24 mouse cellular contexts compared by ENCODE assay signal in the genomic region with DNA sequence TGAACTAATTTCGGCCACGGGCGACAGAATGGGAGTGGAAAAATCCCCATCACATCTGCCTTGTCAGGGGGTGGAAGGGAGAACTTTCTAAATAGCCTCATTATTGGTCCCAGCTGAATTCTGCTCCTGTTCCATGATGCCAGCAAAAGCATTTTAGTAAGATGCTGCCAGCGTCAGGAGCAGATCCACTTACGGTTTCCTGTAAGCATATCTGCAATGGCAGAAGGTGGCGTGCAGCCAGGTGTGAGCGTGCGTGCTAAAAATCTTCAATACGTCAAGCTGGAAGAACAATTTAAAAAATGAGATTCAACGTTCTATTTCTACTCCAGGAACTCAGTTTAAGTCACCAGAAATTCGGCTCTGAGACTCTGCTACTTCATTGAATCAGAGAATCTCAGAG. TPM values are rescaled to one million over a fixed set of nuclear protein-coding genes. Genes with fewer than 3 reads are reported as not detected.
A peak's percentile ranks its signal among the peaks of the same experiment; 100 is the strongest.
DNase-seq lines count a peak whose midpoint lies in the region; TF ChIP-seq lines count a peak whose summit lies in the region.
"Had no signal": no experiment of that assay in that cellular context is flagged by ENCODE, and none has a peak within 500 bp of the region (broad histone marks: within the 10 kb centered on the region; RNA-seq: fewer than 3 reads in every experiment).

No protein-coding gene starts in this region.

- H3K27ac ChIP-seq in left cerebral cortex, adult 2 months: peak overlapping the region; percentile 58
- H3K27ac ChIP-seq: embryonic facial prominence, embryonic 15.5 days; heart, embryonic 13.5 days; hindbrain, embryonic 14.5 days; limb, embryonic 13.5 days; liver, embryonic 12.5 days; midbrain, embryonic 10.5 days; neural tube, embryonic 15.5 days had no signal

- intact Hi-C loops in left cerebral cortex, adult 2 months (cut with DNase I): no loop called here
- intact Hi-C loops in left cerebral cortex, postnatal 4 days (cut with DNase I): no loop called here
- intact Hi-C loops in left cerebral cortex, postnatal 36 days (cut with DNase I): no loop called here

- DNase-seq in heart, adult 11 months: peak; percentile 24
- DNase-seq in heart, adult 18-20 months: no peak
- peak in 1 of 2 experiments; percentile 24 for DNase-seq in left cerebral cortex, adult 2 months (ENCODE audit: extremely low spot score in 1 of 2, low spot score in 2 of 2)
- DNase-seq in left cerebral cortex, postnatal 4 days: no peak
- peak; percentile 31 to 35 for DNase-seq in left cerebral cortex, postnatal 36 days (ENCODE audit: low spot score in 2 of 2)
- peak; percentile 21 to 36 for DNase-seq in right cerebral cortex, postnatal 36 days (ENCODE audit: low spot score in 2 of 2)
- no peak for DNase-seq in kidney, postnatal 36 days
- DNase-seq: adrenal gland, adult 8-10 months; cerebellum, adult 8-10 months; cerebellum, postnatal 36 days; embryo, embryonic 11 days; gastrocnemius, postnatal 10 days; kidney, adult 2 months; kidney, postnatal 10 days; lung, adult 18-20 months; lung, postnatal 10 days had no signal

- peak overlapping the region; percentile 7; the same call in 1 of the 2 replicates for H3K4me3 ChIP-seq in left cerebral cortex, adult 2 months
- H3K4me3 ChIP-seq: embryonic facial prominence, embryonic 15.5 days; heart, embryonic 13.5 days; limb, embryonic 13.5 days; liver, embryonic 12.5 days; midbrain, embryonic 10.5 days; neural tube, embryonic 15.5 days had no signal

- TF ChIP-seq CTCF in left cerebral cortex, adult 2 months (IDR thresholded peaks at IDR 0.05): no peak

RNA-seq across cellular contexts. Expression of gene Elavl4, which starts 45.1 kb away (rescaled TPM):
- total RNA-seq in heart, adult 18-20 months (2021): under 1 TPM; 0.07 to 0.26 TPM
- 100 to 1,000 TPM in 1 of 2 experiments, 10 to 100 TPM in 1; 95.9 to 117 TPM for total RNA-seq in left cerebral cortex, adult 2 months (2021)
- 100 to 1,000 TPM; 113 to 116 TPM for total RNA-seq in left cerebral cortex, postnatal 4 days (2021)
- total RNA-seq in left cerebral cortex, postnatal 36 days (2021): 100 to 1,000 TPM; 107 to 111 TPM
- total RNA-seq: granulocyte monocyte progenitor cell, adult 5-6 weeks had no signal

Comparison
In these comparisons a context has a peak if more than half of its experiments do, and no peak if none do; other contexts are left out.
1. DNase-seq: peak in heart, adult 11 months (single experiment), left cerebral cortex, postnatal 36 days (2 of 2) and right cerebral cortex, postnatal 36 days (2 of 2); none in heart, adult 18-20 months (0 of 2), left cerebral cortex, postnatal 4 days (single experiment) and kidney, postnatal 36 days (0 of 2).
2. RNA of gene Elavl4, which starts 45.1 kb away (total RNA-seq): 95.9 to 117 TPM in left cerebral cortex, adult 2 months, 113 to 116 TPM in left cerebral cortex, postnatal 4 days and 107 to 111 TPM in left cerebral cortex, postnatal 36 days; 0.07 to 0.26 TPM in heart, adult 18-20 months; every median in the first group is over 10 times any median in the second.